Mouse (Mus musculus): ENCODE data around the gene Parva.

- TF ChIP-seq E2F4 (IDR thresholded peaks at IDR 0.05; ENCODE audit: insufficient read depth) (no peak), POLR2A (IDR thresholded peaks at IDR 0.05; ENCODE audit: insufficient read length, low read depth) (no peak)
These were observed 85.0 kb downstream of the Parva start for GRCm38 (mm10) chr7:112512257-112512656.
